Mouse (Mus musculus) bone marrow macrophage, adult 2 months (primary cell): ENCODE measurements around the gene Ano5.

Experiments used
- CTCF ChIP-seq: IDR thresholded peaks from 2 replicates; pipeline ENCODE4 v1.5.1; 2012; ENCODE audit warnings: low read depth, mild to moderate bottlenecking, low read length, moderate library complexity
- POLR2A ChIP-seq: IDR thresholded peaks from 2 replicates; pipeline ENCODE4 v1.6.1; 2012; ENCODE audit warnings: mild to moderate bottlenecking, low read depth, low read length, borderline replicate concordance

GRCm38 (mm10) chr7:51619977-51620376 lies 109.1 kb downstream of the Ano5 start:
- TF ChIP-seq CTCF (no peak), POLR2A (no peak)
